Mouse (Mus musculus) neural tube, embryonic 11.5 days (tissue): ENCODE data around the gene Hdac5. TPM values are rescaled to one million over a fixed set of nuclear protein-coding genes. Genes with fewer than 3 reads are reported as not detected.
A peak's percentile ranks its signal among the peaks of the same experiment; 100 is the strongest.

Source experiments
- ATAC-seq: fragments of 200-750 bp; cut with Nextera tagmentation; 2 replicates; pipeline ENCODE4 v1.8.0; 2017; ENCODE audit warnings: moderate number of reproducible peaks, mild to moderate bottlenecking, moderate TSS enrichment, moderate library complexity; ENCODE audit not compliant: insufficient read depth, low FRiP score, low TSS enrichment
- DNase-seq: peaks from one replicate; pipeline ENCODE4 v3.0.0-alpha.2; 2015; ENCODE audit warnings: low spot score
- H3K27ac ChIP-seq: fragments of 300-500 bp; sonication (generic); 2 replicates; pipeline ENCODE4 v1.5.1; 2014; ENCODE audit warnings: low read depth, mild to moderate bottlenecking, low read length
- H3K27me3 ChIP-seq: fragments of 300-500 bp; sonication (generic); 2 replicates; pipeline ENCODE4 v1.6.1; 2014; ENCODE audit warnings: mild to moderate bottlenecking, low read length, mixed read lengths; ENCODE audit not compliant: control insufficient read depth, insufficient read depth
- H3K36me3 ChIP-seq: fragments of 300-500 bp; sonication (generic); 2 replicates; pipeline ENCODE4 v1.6.1; 2014; ENCODE audit warnings: mild to moderate bottlenecking, low read length, moderate library complexity, mixed read lengths; ENCODE audit not compliant: control insufficient read depth, insufficient read depth
- H3K4me1 ChIP-seq: fragments of 300-500 bp; sonication (generic); 2 replicates; pipeline ENCODE4 v1.6.1; 2014; ENCODE audit warnings: low read length, mixed read lengths; ENCODE audit not compliant: control insufficient read depth, insufficient read depth
- H3K4me2 ChIP-seq: fragments of 300-500 bp; sonication (generic); 2 replicates; pipeline ENCODE4 v1.6.1; 2014; ENCODE audit warnings: low read depth, mild to moderate bottlenecking, moderate library complexity
- H3K4me3 ChIP-seq: fragments of 300-500 bp; sonication (generic); 2 replicates; pipeline ENCODE4 v1.5.1; 2014; ENCODE audit warnings: low read depth, low read length
- H3K9ac ChIP-seq: fragments of 300-500 bp; sonication (generic); 2 replicates; pipeline ENCODE4 v1.6.1; 2014; ENCODE audit warnings: mild to moderate bottlenecking, low read length
- H3K9me3 ChIP-seq: fragments of 300-500 bp; sonication (generic); 2 replicates; pipeline ENCODE4 v1.6.1; 2016; ENCODE audit warnings: low read length; ENCODE audit not compliant: control insufficient read depth
- WGBS: fragments of 180-500 bp; shearing (Covaris S2); extraction: QIAGEN DNeasy Blood & Tissue Kit; methylation state at CpG from one replicate; pipeline ENCODE4 v1.1.7; 2014; 5-methylcytosine and 5-hydroxymethylcytosine counted together
- microRNA-seq: library from miRNA; unstranded; fragments of <30 nt; microRNA quantifications from one replicate; pipeline ENCODE4, GENCODE M21; 2016
- polyA plus RNA-seq: library from polyadenylated mRNA; unstranded; fragments of >200 nt; fragmentation: Nextera tagmentation; extraction: Ambion mirVana; gene quantifications from 2 replicates; pipeline ENCODE4 v1.2.1, GENCODE M21; 2014

Hdac5 gene
- polyA plus RNA-seq, 1 experiment from 2014 or later = 42.7 TPM

- Histone ChIP-seq H3K9ac (no peak within 1 kb of the TSS), H3K36me3 (no peaks in the 10 kb centered on the region), H3K27ac (no peak within 1 kb of the TSS), H3K4me3 (peak within 1 kb of the TSS; percentile 24), H3K4me1 (no peaks in the 10 kb centered on the region; the same call in 1 of the 2 replicates), H3K9me3 (no peaks in the 10 kb centered on the region), H3K4me2 (peak within 1 kb of the TSS; percentile 30), H3K27me3 (peaks cover 60% of the 10 kb centered on the region)
- no peak for ATAC-seq
- 2% methylated on average over 50 of the region's 50 CpGs for WGBS
- DNase-seq = no peak
Measured at GRCm38 (mm10) chr11:102145471-102146001, 84.4 kb downstream of the Hdac5 start, which contains the start of gene Nags. Gene Nags (plus strand): TSS chr11:102145513.

- Histone ChIP-seq H3K4me1 (no peaks in the 10 kb centered on the region; the same call in 1 of the 2 replicates), H3K36me3 (no peaks in the 10 kb centered on the region), H3K9me3 (no peaks in the 10 kb centered on the region), H3K4me3 (peak overlapping the region; percentile 24), H3K27me3 (peaks cover 60% of the 10 kb centered on the region), H3K4me2 (peak overlapping the region; percentile 30), H3K9ac (no peak overlapping the region), H3K27ac (no peak overlapping the region)
- DNase-seq (no peak), ATAC-seq (no peak)
- 24% methylated on average over 13 of the region's 13 CpGs for WGBS
Measured at GRCm38 (mm10) chr11:102144957-102145470, 85.0 kb downstream of the Hdac5 start.

Small RNAs within 50 kb of the gene (microRNA-seq; reads per million reads assigned to microRNA genes)
- 0.78 reads per million for gene Mir8101

Other genes with a start within 250 kb of the Hdac5 start
- gene Cfap97d1, start 245.9 kb downstream of the Hdac5 start, polyA plus RNA-seq = not detected in 2 replicates
- gene Dusp3, start 243.2 kb downstream of the Hdac5 start, polyA plus RNA-seq = 14.0 and 15.3 TPM in 2 replicates
- gene Mpp3, start 201.7 kb downstream of the Hdac5 start, polyA plus RNA-seq = 28.1 and 35.1 TPM in 2 replicates
- gene Cd300lg, start 188.7 kb downstream of the Hdac5 start, polyA plus RNA-seq = 0.12 and 0.26 TPM in 2 replicates
- 15.8 and 16.2 TPM in 2 replicates for gene Mpp2, start 141.7 kb downstream of the Hdac5 start, polyA plus RNA-seq
- not detected in 2 replicates for gene Ppy, start 128.8 kb downstream of the Hdac5 start, polyA plus RNA-seq
- gene Pyy, start 122.3 kb downstream of the Hdac5 start, polyA plus RNA-seq = 1.0 TPM in 1 of 2 replicates, not detected in the other
- not detected in 2 replicates for gene Nags, start 84.7 kb downstream of the Hdac5 start, polyA plus RNA-seq
- gene Tmem101, start 73.8 kb downstream of the Hdac5 start, polyA plus RNA-seq = 34.2 and 34.9 TPM in 2 replicates
- 74.2 and 81.9 TPM in 2 replicates for gene Lsm12, start 44.9 kb downstream of the Hdac5 start, polyA plus RNA-seq
- 30.0 and 35.3 TPM in 2 replicates for gene G6pc3, start 40.5 kb downstream of the Hdac5 start, polyA plus RNA-seq
- 17.9 and 18.6 TPM in 2 replicates for gene BC030867, start 18.7 kb upstream of the Hdac5 start, polyA plus RNA-seq
- gene Asb16, start 38.6 kb upstream of the Hdac5 start, polyA plus RNA-seq = not detected in 2 replicates
- gene Tmub2, start 54.8 kb upstream of the Hdac5 start, polyA plus RNA-seq = 61.7 and 64.5 TPM in 2 replicates
- gene Atxn7l3, start 66.5 kb upstream of the Hdac5 start, polyA plus RNA-seq = 18.8 and 20.0 TPM in 2 replicates
- 86.0 and 93.2 TPM in 2 replicates for gene Ubtf, start 89.6 kb upstream of the Hdac5 start, polyA plus RNA-seq
- gene Slc4a1, start 136.0 kb upstream of the Hdac5 start, polyA plus RNA-seq = 26.6 and 28.4 TPM in 2 replicates
- gene Rundc3a, start 163.2 kb upstream of the Hdac5 start, polyA plus RNA-seq = 46.7 and 51.5 TPM in 2 replicates
- 174 and 184 TPM in 2 replicates for gene Slc25a39, start 177.8 kb upstream of the Hdac5 start, polyA plus RNA-seq
- 54.2 and 54.8 TPM in 2 replicates for gene Grn, start 200.1 kb upstream of the Hdac5 start, polyA plus RNA-seq
- gene Fam171a2, start 217.5 kb upstream of the Hdac5 start, polyA plus RNA-seq = 11.6 and 12.0 TPM in 2 replicates
- gene Itga2b, start 240.0 kb upstream of the Hdac5 start, polyA plus RNA-seq = 5.3 and 6.1 TPM in 2 replicates